Mouse (Mus musculus): ENCODE results near the gene Arnt.

Arnt gene

GRCm38 (mm10) chr3:95456367-95456766, 22.2 kb downstream of the Arnt start:
- in situ Hi-C loops (cut with MboI, MseI) = loop anchor here (10.0 kb wide), 1 partner anchor 112 kb away; no protein-coding TSS in a partner anchor

GRCm38 (mm10) chr3:95457758-95458157, 23.6 kb downstream of the Arnt start:
- in situ Hi-C loops (cut with MboI, MseI) = loop anchor here (10.0 kb wide), 1 partner anchor 113 kb away; no protein-coding TSS in a partner anchor

- in situ Hi-C loops (cut with MboI, MseI) = loop anchor here (10.0 kb wide), 1 partner anchor 115 kb away; no protein-coding TSS in a partner anchor
Observed at GRCm38 (mm10) chr3:95459381-95459780, 25.2 kb downstream of the Arnt start.

GRCm38 (mm10) chr3:95463852-95464251, 29.7 kb downstream of the Arnt start:
- in situ Hi-C loops (cut with MboI, MseI) = no loop called here

GRCm38 (mm10) chr3:95478966-95479365, 44.8 kb downstream of the Arnt start:
- in situ Hi-C loops (cut with MboI, MseI) = no loop called here

- in situ Hi-C loops (cut with MboI, MseI) = no loop called here
Observed at GRCm38 (mm10) chr3:95486421-95486820, 52.2 kb downstream of the Arnt start.

- in situ Hi-C loops (cut with MboI, MseI) = no loop called here
Observed at GRCm38 (mm10) chr3:95488679-95489078, 54.5 kb downstream of the Arnt start.

GRCm38 (mm10) chr3:95490238-95490637, 56.0 kb downstream of the Arnt start:
- in situ Hi-C loops (cut with MboI, MseI) = no loop called here

- in situ Hi-C loops (cut with MboI, MseI) = no loop called here
Observed at GRCm38 (mm10) chr3:95494342-95494741, 60.2 kb downstream of the Arnt start.

GRCm38 (mm10) chr3:95498229-95498628, 64.0 kb downstream of the Arnt start:
- in situ Hi-C loops (cut with MboI, MseI) = loop anchor here (5.0 kb wide), 1 partner anchor 49 kb away; no protein-coding TSS in a partner anchor

- in situ Hi-C loops (cut with MboI, MseI) = loop anchor here (5.0 kb wide), 1 partner anchor 48 kb away; no protein-coding TSS in a partner anchor
Observed at GRCm38 (mm10) chr3:95499024-95499423, 64.8 kb downstream of the Arnt start, which contains the start of gene Ctsk. Gene Ctsk (plus strand): TSS chr3:95499256.

- in situ Hi-C loops (cut with MboI, MseI) = loop anchor here (5.0 kb wide), 1 partner anchor 48 kb away; no protein-coding TSS in a partner anchor
Observed at GRCm38 (mm10) chr3:95499496-95500140, 65.4 kb downstream of the Arnt start.

GRCm38 (mm10) chr3:95502312-95502711, 68.1 kb downstream of the Arnt start:
- in situ Hi-C loops (cut with MboI, MseI) = no loop called here

GRCm38 (mm10) chr3:95509348-95509747, 75.2 kb downstream of the Arnt start:
- in situ Hi-C loops (cut with MboI, MseI) = no loop called here

- in situ Hi-C loops (cut with MboI, MseI) = no loop called here
Observed at GRCm38 (mm10) chr3:95511611-95512180, 77.5 kb downstream of the Arnt start.

- in situ Hi-C loops (cut with MboI, MseI) = no loop called here
Observed at GRCm38 (mm10) chr3:95516614-95517041, 82.4 kb downstream of the Arnt start.

- in situ Hi-C loops (cut with MboI, MseI) = no loop called here
Observed at GRCm38 (mm10) chr3:95517493-95517898, 83.3 kb downstream of the Arnt start.

- in situ Hi-C loops (cut with MboI, MseI) = no loop called here
Observed at GRCm38 (mm10) chr3:95518891-95519290, 84.7 kb downstream of the Arnt start.

GRCm38 (mm10) chr3:95519315-95519714, 85.1 kb downstream of the Arnt start:
- in situ Hi-C loops (cut with MboI, MseI) = no loop called here

GRCm38 (mm10) chr3:95520100-95520499, 85.9 kb downstream of the Arnt start:
- in situ Hi-C loops (cut with MboI, MseI) = loop anchor here (5.0 kb wide), 1 partner anchor 67 kb away; the partner anchor contains the start of gene Golph3l

- in situ Hi-C loops (cut with MboI, MseI) = loop anchor here (5.0 kb wide), 1 partner anchor 66 kb away; the partner anchor contains the start of gene Golph3l
Observed at GRCm38 (mm10) chr3:95521168-95521567, 87.0 kb downstream of the Arnt start.

GRCm38 (mm10) chr3:95523662-95524061, 89.5 kb downstream of the Arnt start:
- in situ Hi-C loops (cut with MboI, MseI) = loop anchor here (5.0 kb wide), 1 partner anchor 64 kb away; the partner anchor contains the start of gene Golph3l

- in situ Hi-C loops (cut with MboI, MseI) = loop anchor here (5.0 kb wide), 1 partner anchor 63 kb away; the partner anchor contains the start of gene Golph3l
Observed at GRCm38 (mm10) chr3:95524673-95525072, 90.5 kb downstream of the Arnt start.

Measured in regulatory T cell (primary cell).